Mouse (Mus musculus): ENCODE measurements at regions not wholly inside any gene's neighbourhood (a gene's known extent, or its start where the extent isn't known, plus 50 kb on each side); places are given as distances from the start of the nearest gene placed in this dataset.

GRCm38 (mm10) chr2:33957754-33958153 is 70.0 kb upstream of the Mvb12b start:
- intact Hi-C loops (cut with DNase I), result loop anchor here (2.0 kb wide), 2 partner anchors 135 to 211 kb away; no protein-coding TSS in a partner anchor
- DNase-seq, result peak; percentile 22 to 52

DNA sequence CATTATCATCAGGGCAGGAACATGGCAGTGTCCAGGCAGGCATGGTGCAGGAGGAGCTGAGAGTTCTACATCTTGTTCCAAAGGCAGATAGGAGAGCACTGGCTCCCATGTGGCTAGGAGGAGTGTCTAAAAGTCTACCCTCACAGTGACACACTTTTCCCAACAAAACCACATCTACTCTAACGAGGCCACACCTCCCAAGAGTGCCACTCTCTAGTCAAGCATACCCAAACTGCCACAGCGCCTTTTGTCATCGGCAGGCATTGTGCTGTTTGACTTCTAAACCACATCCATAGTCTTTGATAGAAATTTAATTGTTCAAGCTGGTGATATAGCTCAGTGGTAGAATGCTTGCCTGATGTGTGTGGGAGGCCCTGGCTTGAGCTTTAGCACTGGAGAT is 56.6 kb upstream of the Mvb12b start:
- intact Hi-C loops (cut with DNase I), result no loop called here
- no peak for DNase-seq

DNA sequence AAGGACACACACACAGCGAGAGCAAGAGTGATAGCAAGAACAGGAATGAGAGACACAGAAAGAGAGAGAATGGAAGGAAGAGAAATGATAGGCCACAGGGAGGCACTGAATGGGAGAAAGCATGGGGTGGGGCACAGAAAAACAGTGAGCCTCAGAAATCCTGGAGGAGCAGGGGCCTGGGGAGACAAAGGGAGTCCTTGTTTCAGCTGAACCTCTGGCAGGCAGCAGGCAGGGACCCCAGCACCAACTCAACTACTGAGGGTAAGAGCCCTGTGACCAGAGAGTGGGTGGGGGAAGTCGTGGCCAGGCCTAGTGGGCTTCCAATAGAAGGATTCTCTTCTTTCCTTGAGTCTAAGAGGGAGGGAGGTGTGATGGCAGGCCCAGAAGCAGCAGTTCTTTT is 54.3 kb upstream of the Mvb12b start:
- intact Hi-C loops (cut with DNase I), result no loop called here
- DNase-seq, result no peak

DNA sequence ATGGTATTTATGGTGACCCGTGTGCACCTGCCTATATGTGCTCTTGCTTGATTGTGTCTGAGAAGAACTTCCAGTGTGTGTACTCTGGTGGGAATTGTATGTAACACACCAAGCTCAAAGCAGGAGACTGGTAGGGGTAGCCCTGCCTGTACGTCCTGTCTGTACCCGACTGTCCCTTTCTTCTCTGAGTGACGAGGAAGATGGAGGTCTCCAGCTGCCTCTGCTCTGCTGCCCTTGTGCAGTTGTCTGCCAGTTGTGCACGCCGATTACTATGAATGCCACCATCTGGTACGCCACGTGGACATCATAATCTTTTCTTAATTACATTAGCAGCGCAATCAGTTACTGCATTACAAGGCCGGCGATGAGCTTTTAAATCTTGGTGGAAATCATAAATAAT is 53.6 kb upstream of the Mvb12b start:
- intact Hi-C loops (cut with DNase I), result no loop called here
- DNase-seq, result no peak

DNA sequence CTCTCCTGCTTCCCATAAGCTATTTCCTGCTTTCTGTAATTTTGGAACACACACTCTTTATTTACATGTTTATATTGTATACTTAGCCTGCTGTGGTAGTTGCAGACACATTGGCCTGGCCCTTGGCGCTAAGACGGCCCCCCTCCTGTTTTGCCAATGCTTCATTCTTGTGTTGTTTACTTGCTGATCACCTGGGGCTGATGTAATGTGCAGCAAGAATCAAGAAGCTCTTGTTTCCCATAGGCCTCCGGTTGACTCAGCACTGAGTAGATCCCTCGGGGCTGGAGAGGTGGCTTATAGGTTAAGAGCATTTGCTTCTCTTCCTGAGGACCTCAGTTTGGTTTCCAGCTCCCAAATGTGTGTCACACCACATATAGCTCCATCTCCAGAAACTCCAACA is 52.1 kb upstream of the Mvb12b start:
- intact Hi-C loops (cut with DNase I), result no loop called here
- DNase-seq, result no peak
